Mouse (Mus musculus): Measurements from ENCODE around the gene Zfp428.
A peak's percentile ranks its signal among the peaks of the same experiment; 100 is the strongest.

The Zfp428 gene

GRCm38 (mm10) chr7:24522805-24523204 lies 16.0 kb downstream of the Zfp428 start:
- no peak for DNase-seq (ENCODE audit: low read depth)

DNA sequence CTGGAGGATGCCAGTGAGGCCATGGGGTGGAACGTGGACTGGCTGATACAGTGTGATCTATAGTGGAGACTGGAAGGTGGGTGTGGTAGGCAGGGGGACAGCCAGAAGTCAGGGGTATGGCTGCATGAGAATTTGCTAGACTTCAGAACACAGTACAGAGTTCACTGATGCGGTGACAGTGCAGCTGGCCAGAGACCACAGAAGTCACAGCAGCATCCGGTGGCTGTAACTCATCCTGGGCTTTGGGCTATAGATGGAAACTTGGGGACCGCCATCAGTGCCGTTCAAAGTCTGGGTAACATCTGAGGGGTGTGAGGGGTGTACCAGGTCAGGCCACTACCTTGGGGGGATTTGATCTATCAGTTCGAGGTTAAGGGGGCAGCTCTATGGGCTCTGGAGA lies 16.9 kb downstream of the Zfp428 start:
- no peak for DNase-seq (ENCODE audit: low read depth)

GRCm38 (mm10) chr7:24524978-24525377 lies 18.2 kb downstream of the Zfp428 start:
- DNase-seq (ENCODE audit: low read depth), result no peak

GRCm38 (mm10) chr7:24525686-24526420 lies 19.0 kb downstream of the Zfp428 start:
- no peak for DNase-seq (ENCODE audit: low read depth)

DNA sequence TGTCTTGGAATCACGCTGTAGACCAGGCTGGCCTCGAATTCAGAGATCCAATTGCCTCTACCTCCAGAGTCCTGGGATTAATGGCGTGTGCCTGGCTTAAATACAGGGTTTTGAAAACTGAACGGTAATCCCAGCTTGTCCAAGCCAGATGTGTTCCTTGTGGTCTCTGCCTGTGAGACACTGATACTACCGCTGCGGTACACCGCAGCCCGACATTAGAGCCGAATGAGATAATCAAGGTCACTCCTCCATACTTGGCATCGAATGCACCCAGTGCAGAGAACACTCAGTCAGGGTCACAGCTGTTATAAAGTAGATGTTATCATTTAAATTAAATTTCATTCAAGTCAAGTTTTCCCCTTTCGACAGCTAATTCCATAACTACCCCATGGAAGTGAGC lies 22.1 kb downstream of the Zfp428 start:
- no peak for DNase-seq (ENCODE audit: low read depth)

- DNase-seq (ENCODE audit: low read depth), result no peak
Measured at GRCm38 (mm10) chr7:24529580-24529979, 22.8 kb downstream of the Zfp428 start.

DNA sequence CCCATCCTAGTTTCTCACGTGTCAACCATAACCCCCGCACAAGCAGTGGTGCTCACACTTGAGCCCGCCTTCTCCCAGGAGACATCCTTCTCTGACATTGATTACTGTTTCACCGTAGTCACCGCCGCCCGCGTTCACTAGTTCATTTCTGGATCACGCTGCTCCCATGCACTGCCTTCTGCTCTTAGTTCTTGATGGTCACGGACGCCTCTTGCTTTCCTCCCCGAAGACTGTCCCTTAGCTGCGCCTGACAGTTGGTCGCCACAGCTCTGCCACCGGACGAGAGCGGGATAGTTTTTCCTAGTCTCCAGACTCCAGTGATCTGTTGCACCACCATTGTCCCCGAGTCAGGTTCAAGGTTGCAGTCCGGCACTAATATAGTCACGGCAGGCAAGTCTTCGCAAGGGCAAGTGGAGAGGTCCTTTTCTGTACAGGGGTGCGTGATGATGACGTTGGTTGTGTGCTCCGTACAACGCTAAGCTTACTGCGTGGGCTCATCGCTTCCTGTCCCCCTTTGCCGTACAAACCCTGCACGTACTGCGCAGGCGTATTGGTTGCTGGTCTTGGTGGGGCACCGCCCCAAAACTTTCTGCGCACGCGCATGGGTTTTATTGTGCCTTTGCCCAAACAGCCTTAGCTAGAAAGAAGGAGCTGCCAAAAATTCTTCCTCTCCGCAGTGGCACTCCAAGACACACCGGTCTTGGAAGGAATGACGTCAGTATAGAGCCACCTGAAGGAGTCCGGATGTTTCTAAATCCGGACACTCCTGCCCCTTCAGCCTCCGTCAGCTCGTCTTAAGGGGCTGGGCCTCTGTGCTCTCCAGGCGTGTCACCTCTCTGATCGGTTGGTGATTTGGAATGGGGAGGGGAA lies 23.5 kb downstream of the Zfp428 start, which contains the start of gene Irgq:
Irgq (plus strand) TSS at position 628 of the 870 bp plus-strand sequence.
- DNase-seq (ENCODE audit: low read depth), result peak; percentile 99

DNA sequence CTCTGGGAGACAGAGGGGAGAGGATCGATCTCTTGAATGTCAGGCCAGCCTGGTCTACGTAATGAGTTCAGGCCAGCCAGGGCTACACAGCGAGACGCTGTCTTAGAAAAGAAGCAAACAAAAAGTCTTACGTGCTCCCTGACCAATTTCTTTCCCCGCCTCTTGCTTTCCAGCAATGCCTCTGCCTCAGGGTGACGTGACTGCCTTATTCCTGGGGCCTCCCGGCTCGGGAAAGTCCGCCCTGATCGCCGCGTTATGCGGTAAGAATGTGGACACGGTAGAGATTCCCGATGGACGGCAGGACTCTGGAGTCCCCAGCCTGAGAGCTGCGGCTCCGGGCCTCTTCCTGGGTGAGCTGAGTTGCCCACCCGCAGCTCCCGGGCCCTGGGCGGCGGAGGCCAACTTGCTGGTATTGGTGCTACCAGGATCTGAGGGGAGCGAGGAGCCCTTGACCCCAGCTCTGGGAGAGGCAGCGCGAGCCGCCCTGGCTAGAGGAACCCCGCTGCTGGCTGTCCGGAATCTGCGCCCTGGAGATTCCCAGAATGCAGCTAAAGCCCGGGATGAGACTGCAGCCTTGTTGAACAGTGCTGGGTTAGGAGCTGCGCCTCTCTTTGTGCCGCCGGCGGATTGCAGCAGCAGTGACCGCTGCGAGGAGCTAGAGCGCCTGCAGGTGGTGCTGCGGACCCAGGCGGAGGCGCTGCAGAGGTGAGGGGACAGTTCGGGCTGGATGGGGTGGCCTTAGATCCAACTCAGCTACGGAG lies 24.6 kb downstream of the Zfp428 start:
- DNase-seq (ENCODE audit: low read depth), result peak; percentile 33

DNA sequence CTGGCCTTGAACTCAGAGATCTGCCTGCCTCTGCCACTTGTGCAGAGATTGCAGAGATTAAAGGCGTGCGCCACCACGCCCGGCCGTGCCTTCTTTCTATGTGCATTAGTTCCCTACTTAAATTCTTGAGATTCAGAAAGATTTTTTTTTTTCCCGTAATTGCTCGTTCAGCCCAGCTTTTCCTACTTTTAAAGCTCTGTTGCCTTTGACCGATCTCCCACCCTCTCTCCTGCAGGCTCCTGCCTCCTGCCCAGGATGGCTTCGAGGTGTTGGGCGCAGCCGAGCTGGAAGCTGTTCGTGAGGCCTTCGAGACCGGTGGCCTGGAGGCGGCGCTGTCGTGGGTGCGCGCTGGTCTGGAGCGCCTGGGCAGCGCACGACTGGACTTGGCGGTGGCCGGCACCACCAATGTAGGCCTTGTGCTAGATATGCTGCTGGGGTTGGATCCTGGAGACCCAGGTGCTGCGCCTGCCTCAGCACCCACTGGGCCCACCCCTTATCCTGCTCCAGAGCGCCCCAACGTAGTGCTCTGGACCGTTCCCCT lies 26.3 kb downstream of the Zfp428 start:
- no peak for DNase-seq (ENCODE audit: low read depth)

DNA sequence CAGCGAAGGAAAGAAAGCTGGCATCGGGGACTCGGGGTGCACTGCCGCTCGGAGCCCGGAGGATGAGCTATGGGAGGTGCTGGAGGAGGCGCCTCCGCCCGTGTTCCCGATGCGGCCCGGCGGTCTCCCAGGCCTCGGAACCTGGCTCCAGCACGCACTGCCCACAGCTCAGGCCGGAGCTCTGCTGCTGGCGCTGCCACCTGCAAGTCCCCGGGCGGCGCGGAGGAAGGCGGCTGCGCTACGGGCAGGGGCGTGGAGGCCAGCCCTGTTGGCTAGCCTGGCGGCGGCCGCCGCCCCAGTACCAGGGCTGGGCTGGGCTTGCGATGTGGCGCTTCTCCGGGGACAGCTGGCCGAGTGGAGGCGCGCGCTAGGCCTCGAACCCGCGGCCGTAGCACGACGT lies 27.0 kb downstream of the Zfp428 start:
- DNase-seq (ENCODE audit: low read depth), result no peak

DNA sequence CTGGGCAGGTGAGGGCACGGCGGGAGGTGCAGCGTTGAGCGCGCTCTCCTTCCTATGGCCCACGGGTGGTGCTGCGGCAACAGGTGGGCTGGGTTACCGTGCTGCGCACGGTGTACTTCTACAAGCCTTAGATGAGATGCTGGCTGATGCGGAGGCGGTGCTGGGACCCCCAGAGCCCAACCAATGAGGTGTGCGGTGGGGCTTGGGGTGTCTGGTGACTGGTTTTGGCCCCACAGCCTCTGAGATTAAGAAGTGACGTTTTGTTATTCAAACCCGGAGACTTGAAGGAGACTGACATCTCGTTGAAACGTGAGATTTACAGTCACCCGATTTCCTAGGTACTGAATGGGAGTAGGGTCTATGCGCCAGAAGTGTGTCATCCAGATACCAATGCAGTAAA lies 27.5 kb downstream of the Zfp428 start:
- no peak for DNase-seq (ENCODE audit: low read depth)

DNA sequence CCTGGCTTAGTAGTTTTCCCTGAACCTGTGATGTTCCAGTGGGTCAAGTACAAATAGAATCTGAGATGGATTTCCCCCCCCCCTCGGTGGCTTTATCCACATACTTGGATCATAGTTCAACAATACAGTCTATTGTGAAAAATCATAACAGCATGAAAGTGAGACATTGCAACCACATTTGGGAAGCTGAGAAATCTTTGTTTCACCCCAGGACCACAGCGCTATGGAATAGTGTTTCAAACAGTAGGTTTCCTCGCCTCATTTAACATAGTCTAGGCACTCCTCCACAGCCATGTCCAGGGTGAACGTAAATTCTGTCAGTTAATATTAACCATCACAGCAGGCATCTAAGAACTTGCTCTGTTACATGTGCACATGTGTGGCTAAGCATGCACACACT lies 30.3 kb downstream of the Zfp428 start:
- no peak for DNase-seq (ENCODE audit: low read depth)

GRCm38 (mm10) chr7:24537591-24537990 lies 30.8 kb downstream of the Zfp428 start:
- DNase-seq (ENCODE audit: low read depth), result no peak

DNA sequence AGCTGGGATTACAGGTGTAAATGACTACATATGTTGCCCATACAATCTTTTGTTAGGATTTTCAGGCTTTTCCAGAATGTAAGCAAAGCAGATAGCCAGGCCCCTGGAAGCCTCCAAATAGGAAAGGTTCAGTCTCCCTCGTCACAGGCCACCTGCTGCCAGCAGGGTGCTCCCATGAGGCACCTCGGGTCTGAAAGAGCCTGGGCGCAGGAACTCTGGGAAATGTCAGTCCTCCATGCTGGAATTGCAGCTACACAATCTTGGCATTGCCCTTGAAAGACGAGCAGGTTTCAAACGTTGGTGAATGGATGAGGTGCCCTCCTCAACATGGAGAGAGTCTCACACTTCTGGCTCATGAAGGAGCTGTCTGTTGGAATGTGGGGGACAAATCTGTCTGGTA lies 31.3 kb downstream of the Zfp428 start:
- DNase-seq (ENCODE audit: low read depth), result no peak

GRCm38 (mm10) chr7:24538701-24539100 lies 31.9 kb downstream of the Zfp428 start:
- DNase-seq (ENCODE audit: low read depth), result no peak

DNA sequence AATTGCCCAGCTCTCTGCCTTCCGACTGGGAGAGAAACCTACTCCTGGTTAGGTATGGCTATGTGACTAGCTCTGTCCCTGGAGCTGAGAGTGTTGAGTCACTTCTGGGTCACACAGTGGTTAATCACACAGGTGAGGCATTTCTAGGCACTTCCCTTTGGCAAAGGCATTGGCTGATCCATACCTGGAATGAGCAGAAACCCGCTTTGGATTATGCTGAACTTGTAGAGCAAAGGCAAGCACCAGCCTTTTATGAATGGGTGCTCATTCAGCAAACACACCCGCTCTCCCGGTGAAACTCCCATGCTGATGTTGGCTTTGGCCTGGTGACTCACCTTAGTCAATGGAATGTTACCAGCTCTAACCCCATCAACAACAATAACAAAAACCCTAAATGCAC lies 32.9 kb downstream of the Zfp428 start:
- no peak for DNase-seq (ENCODE audit: low read depth)

DNA sequence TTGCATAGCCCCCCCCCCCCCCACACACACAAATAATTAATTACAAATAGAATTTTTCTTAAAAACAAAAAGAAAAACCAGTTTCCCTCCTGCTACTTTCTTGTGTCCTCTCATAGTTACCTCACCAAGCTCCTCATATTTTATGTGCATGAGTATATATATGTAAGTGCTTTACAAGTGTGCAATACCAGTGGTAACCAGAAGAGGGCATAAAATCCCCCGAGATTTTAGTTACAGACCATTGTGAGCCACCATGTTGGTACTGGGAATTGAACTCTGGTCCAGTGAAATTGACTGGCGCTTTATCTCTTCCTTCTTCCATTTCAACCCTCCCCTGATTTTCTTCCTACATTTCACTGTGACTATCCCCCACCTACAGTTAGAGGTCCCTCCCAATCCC lies 37.7 kb downstream of the Zfp428 start:
- DNase-seq (ENCODE audit: low read depth), result no peak

DNA sequence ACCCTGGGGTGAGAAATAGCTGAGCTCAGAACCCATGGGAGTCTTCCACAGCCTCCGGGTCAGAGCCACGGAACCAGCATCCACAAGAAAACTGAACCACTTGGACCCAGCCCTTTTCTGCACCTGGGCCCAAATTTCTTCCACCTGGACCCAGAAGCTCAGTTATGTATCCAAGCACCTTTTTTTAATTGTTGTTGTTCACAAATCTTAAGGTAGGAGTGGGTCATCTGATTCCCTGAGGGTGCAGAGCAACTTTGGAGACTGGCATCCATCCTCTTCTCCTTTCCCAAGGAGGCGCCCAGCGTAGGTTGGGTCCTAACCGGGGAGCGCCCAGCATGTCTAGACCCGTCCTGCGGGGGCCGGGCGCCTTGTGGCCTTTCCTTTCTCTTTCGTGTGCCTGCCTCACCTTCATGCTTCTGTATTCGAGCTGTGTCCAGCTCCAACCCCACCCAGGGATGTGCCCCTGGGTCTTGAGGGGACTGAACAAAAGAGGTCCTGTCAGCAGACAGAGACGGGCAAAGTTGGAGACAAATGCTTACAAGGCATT lies 39.3 kb downstream of the Zfp428 start, which contains the start of the genes Pinlyp and Xrcc1:
Pinlyp (minus strand) TSS at position 51 of the 547 bp plus-strand sequence.
Xrcc1 (plus strand) TSS at position 222 of the 547 bp plus-strand sequence.
- DNase-seq (ENCODE audit: low read depth), result no peak

DNA sequence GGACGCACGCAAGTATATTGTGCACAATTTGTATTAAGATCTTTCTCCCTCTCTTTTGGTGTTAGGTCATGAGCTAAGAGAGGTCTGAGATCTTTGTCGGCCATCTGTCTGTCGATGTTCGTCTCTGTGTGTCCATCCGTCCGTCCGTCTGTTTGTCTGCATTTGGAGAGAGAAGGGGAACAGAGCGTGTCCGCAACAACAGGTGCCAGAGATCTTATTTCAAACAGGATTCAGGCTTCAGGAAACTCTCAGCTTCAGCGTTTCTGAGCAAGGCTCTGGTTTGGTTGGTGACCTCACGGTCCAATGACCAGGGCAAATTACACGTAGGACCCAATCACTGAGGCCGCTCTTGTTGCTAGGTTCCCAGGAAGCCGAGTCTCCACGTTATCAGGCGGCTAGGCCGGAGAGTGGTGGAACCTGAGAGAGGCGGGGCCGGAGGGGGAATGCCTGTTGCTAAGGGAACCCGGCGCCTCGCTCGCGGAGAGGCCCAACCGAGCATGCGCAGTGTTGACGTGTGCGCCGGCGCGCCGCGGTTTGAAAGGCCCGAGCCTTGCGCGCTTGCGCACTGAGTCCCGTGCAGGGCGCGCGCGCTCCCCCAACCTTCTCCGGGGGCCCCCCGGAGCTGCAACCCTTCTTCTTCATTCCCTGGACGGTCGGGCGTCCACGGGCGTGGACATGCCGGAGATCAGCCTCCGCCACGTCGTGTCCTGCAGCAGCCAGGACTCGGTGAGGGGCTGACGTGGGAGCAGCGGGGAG lies 40.0 kb downstream of the Zfp428 start:
- peak; percentile 99 for DNase-seq (ENCODE audit: low read depth)

GRCm38 (mm10) chr7:24547534-24548036 lies 40.8 kb downstream of the Zfp428 start:
- DNase-seq (ENCODE audit: low read depth), result no peak
